Mouse (Mus musculus) naive thymus-derived CD4-positive, alpha-beta T cell, adult 2 months (primary cell): Measurements from ENCODE around the gene Hcn2.

Experiments used
- DNase-seq: peaks from one replicate; pipeline ENCODE4 v3.0.0-alpha.2; 2011; ENCODE audit warnings: low read depth

Hcn2 gene

GRCm38 (mm10) chr10:79774486-79775279 is 58.2 kb downstream of the Hcn2 start:
- no peak for DNase-seq

DNA sequence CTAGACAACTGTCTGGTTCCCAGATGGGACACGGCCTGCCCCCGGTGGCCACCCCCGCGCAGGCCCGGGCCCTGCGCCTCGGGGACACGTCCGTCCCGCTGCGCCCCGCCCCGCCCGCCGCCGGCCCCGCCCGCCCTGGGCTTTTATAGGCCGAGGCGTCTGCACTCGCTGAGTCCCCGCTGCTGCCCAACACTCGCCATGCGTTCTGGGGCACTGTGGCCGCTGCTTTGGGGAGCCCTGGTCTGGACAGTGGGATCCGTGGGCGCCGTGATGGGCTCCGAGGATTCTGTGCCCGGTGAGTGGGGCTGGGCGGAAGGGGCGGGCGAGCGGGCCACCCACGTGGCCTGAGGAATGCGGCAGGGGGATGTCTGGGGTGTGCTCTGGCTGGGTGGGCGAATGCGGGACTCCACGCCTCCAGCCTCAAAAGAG is 60.7 kb downstream of the Hcn2 start, which contains the start of gene Fstl3:
TSS of gene Fstl3 (plus strand) at position 170 of the 429 bp plus-strand sequence.
- DNase-seq = no peak

GRCm38 (mm10) chr10:79778006-79778405 is 61.6 kb downstream of the Hcn2 start:
- DNase-seq = no peak

- DNase-seq = no peak
Observed at GRCm38 (mm10) chr10:79779193-79779592, 62.8 kb downstream of the Hcn2 start.

DNA sequence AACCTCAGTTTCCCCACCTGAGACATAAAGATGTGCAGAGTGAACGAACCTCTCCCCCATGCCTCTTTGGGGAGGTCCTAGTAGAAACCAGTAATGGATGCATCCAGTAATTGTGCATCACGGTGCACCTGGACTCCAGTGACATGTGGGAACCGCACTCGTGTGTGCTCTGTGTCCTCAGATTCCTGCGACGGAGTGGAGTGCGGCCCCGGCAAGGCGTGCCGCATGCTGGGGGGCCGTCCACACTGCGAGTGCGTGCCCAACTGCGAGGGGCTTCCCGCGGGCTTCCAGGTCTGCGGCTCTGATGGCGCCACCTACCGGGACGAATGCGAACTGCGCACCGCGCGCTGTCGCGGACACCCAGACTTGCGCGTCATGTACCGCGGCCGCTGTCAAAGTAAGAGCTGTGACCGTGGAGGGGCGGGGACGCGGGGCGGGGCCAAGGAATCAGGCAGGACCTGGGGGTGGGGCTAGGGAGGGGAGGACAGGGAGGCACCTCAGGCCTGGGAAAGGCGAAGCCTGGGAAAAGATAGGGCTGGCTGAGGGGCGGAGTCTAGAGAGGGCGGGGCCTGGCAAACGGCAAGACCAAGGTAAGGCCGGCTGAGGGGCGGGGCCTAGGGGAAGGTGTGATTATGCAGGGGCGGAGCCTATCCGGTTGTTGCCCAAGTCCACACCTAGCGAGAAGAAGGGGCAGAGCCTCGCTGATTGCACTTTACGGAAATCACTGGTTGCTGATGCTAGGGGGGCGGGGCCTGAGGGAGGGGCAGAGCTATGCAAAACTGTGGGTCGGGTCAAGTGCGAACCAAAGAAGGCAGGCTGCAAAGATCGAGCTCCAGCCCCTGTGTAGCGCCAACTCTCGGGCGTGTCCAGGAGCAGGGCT is 63.6 kb downstream of the Hcn2 start:
- peak; percentile 96 for DNase-seq

DNA sequence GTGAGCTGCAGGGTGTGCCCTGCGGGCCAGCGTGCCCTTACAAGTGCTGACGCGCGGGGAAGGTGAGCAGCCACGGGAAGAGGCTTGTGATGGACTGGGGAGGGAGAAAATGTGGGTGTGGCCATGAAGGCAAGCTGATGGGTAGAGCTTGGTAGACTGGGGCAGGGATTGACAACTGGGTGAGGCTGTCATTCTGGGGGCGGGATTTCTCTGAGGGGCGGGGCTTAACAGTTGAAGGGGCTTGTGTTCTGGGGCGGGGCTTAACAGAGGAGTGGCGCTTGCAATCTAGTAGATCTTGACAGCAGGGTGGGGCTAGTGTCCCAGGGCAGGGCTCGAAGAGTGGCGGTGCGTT is 64.2 kb downstream of the Hcn2 start:
- DNase-seq = no peak

- no peak for DNase-seq
Observed at GRCm38 (mm10) chr10:79781139-79781538, 64.7 kb downstream of the Hcn2 start.

DNA sequence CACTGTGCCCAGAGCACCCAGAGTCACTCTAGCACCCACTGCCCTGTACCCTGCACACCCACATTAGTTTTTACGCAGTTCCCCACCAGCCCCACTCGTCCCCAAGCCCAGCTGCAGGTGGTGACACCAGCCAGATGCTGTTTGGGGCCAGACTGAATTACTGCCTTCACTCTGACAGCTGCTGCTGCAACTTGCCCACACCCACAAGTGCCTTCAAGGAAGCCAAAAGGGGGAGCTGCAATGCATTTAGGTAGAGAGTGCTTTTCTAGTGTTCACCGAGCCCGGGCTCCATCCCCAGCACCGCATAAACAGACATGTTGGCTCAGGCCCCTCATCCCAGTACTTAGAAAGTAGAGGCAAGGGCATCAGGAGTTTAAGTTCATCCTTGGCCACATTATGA is 65.5 kb downstream of the Hcn2 start:
- no peak for DNase-seq

DNA sequence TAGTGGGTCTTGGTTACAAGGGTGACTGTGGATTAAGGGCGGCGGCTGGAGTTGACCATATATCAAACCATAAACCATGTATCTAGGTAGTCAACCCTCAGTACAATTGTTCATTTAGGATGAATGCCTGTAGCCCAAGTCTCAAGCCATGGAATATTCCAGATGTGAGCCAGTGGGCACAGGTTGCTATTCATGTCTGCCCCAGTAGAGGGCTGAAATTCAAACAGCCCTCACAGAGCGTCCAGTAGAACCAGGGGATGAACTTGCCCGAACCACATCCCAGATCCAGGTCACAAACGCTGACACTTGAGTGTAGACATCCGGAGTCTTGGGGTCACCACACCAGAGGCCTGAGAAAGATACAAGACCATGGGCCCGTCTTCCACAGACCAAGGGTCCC is 66.6 kb downstream of the Hcn2 start:
- no peak for DNase-seq

DNA sequence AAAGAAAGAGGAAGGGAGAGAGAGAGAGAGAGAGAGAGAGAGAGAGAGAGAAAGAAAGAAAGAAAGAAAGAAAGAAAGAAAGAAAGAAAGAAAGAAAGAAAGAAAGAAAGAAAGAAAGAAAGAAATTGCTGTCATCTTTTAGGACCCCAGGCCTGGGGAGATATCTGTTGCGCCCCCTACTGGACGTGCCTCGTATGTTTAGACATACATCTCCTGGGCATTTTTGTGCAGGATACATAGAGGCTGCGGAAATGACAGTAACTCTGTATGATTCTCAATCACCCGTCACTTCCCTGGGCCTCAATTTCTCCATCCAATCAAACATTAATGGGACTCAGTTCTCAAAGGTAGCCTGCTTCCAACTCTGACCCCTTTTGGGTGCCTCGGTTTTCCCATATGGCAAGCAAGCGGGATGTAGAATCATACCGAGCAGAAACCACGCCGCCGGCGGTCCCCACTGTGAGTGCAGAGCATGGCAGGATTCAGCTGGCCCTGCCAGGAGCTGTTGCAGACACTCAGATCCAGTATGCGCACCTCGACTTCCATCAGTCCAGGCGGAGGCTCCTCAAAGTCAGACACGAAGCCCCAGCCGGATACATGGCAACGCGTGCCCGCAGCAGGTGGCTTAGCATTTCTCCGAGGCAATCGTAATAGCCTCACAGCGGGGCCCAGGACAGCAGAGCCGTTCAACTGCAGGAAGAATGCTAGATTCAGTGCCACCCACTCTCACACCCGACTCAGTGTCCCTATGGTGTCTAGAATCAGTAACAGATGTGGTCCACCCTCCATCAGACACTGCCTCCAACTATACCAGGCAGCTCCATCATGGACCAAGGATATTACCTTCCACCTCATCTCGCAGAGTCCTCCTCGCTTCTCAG is 67.7 kb downstream of the Hcn2 start:
- DNase-seq = peak; percentile 75
